Mouse (Mus musculus): ENCODE results near the gene Rps7.

- TF ChIP-seq CTCF (IDR thresholded peaks at IDR 0.05; ENCODE audit: insufficient read depth, low read length) (no peak), POLR2A (IDR thresholded peaks at IDR 0.05; ENCODE audit: borderline replicate concordance, extremely low read depth, low read depth, low read length) (no peak)
These were observed 31.0 kb upstream of the Rps7 start for GRCm38 (mm10) chr12:28666734-28667133.
